Mouse (Mus musculus): ENCODE data around the gene Fhit. TPM values are rescaled to one million over a fixed set of nuclear protein-coding genes. Genes with fewer than 3 reads are reported as not detected.

Fhit gene
- polyA plus RNA-seq, 1 experiment, result 3.7 TPM

- TF ChIP-seq CTCF (IDR thresholded peaks at IDR 0.05; ENCODE audit: extremely low read depth, insufficient read length, insufficient replicate concordance, low read depth, low read length) (no peak), POLR2A (IDR thresholded peaks at IDR 0.05; ENCODE audit: low read depth, low read length) (no peak)
- Histone ChIP-seq H3K27ac (ENCODE audit: insufficient read depth, low read depth, low read length) (no peak overlapping the region), H3K4me1 (ENCODE audit: control insufficient read depth, insufficient read depth, insufficient read length, low read length) (no peaks in the 10 kb centered on the region), H3K4me3 (ENCODE audit: low read depth, low read length) (no peak overlapping the region), H3K27me3 (ENCODE audit: control insufficient read depth, insufficient read depth, low read length) (no peaks in the 10 kb centered on the region), H3K36me3 (ENCODE audit: control insufficient read depth, insufficient read depth, low read length) (no peaks in the 10 kb centered on the region)
- 73% methylated on average over 12 of the region's 12 CpGs for WGBS
Measured at GRCm38 (mm10) chr14:11133787-11134735, 27.8 kb downstream of the Fhit start.

GRCm38 (mm10) chr14:11132637-11133474, 29.0 kb downstream of the Fhit start:
- no peaks in the 10 kb centered on the region for H3K27me3 ChIP-seq (ENCODE audit: control insufficient read depth, insufficient read depth, low read length)
- no peak overlapping the region for H3K4me3 ChIP-seq (ENCODE audit: low read depth, low read length)
- TF ChIP-seq CTCF (IDR thresholded peaks at IDR 0.05; ENCODE audit: extremely low read depth, insufficient read length, insufficient replicate concordance, low read depth, low read length), result no peak
- no peak for TF ChIP-seq POLR2A (IDR thresholded peaks at IDR 0.05; ENCODE audit: low read depth, low read length)
- 87% methylated on average over 6 of the region's 6 CpGs for WGBS
- H3K36me3 ChIP-seq (ENCODE audit: control insufficient read depth, insufficient read depth, low read length), result no peaks in the 10 kb centered on the region
- no peak overlapping the region for H3K27ac ChIP-seq (ENCODE audit: insufficient read depth, low read depth, low read length)
- no peaks in the 10 kb centered on the region for H3K4me1 ChIP-seq (ENCODE audit: control insufficient read depth, insufficient read depth, insufficient read length, low read length)

GRCm38 (mm10) chr14:11125096-11125495, 36.7 kb downstream of the Fhit start:
- Histone ChIP-seq H3K4me3 (ENCODE audit: low read depth, low read length) (no peak overlapping the region), H3K4me1 (ENCODE audit: control insufficient read depth, insufficient read depth, insufficient read length, low read length) (no peaks in the 10 kb centered on the region), H3K27me3 (ENCODE audit: control insufficient read depth, insufficient read depth, low read length) (no peaks in the 10 kb centered on the region), H3K27ac (ENCODE audit: insufficient read depth, low read depth, low read length) (no peak overlapping the region), H3K36me3 (ENCODE audit: control insufficient read depth, insufficient read depth, low read length) (no peaks in the 10 kb centered on the region)
- TF ChIP-seq POLR2A (IDR thresholded peaks at IDR 0.05; ENCODE audit: low read depth, low read length) (no peak), CTCF (IDR thresholded peaks at IDR 0.05; ENCODE audit: extremely low read depth, insufficient read length, insufficient replicate concordance, low read depth, low read length) (no peak)
- 26% methylated on average over 11 of the region's 11 CpGs for WGBS

- Histone ChIP-seq H3K4me1 (ENCODE audit: control insufficient read depth, insufficient read depth, insufficient read length, low read length) (no peaks in the 10 kb centered on the region), H3K27ac (ENCODE audit: insufficient read depth, low read depth, low read length) (no peak overlapping the region), H3K36me3 (ENCODE audit: control insufficient read depth, insufficient read depth, low read length) (no peaks in the 10 kb centered on the region), H3K27me3 (ENCODE audit: control insufficient read depth, insufficient read depth, low read length) (no peaks in the 10 kb centered on the region), H3K4me3 (ENCODE audit: low read depth, low read length) (no peak overlapping the region)
- 78% methylated on average over 6 of the region's 6 CpGs for WGBS
- TF ChIP-seq CTCF (IDR thresholded peaks at IDR 0.05; ENCODE audit: extremely low read depth, insufficient read length, insufficient replicate concordance, low read depth, low read length) (no peak), POLR2A (IDR thresholded peaks at IDR 0.05; ENCODE audit: low read depth, low read length) (no peak)
Measured at GRCm38 (mm10) chr14:11119076-11119475, 42.8 kb downstream of the Fhit start.

GRCm38 (mm10) chr14:11085596-11085995, 76.2 kb downstream of the Fhit start:
- no peak for TF ChIP-seq POLR2A (IDR thresholded peaks at IDR 0.05; ENCODE audit: low read depth, low read length)
- TF ChIP-seq CTCF (IDR thresholded peaks at IDR 0.05; ENCODE audit: extremely low read depth, insufficient read length, insufficient replicate concordance, low read depth, low read length), result no peak
- H3K4me1 ChIP-seq (ENCODE audit: control insufficient read depth, insufficient read depth, insufficient read length, low read length), result no peaks in the 10 kb centered on the region
- whole genome bisulfite sequencing, result 70% methylated on average over 3 of the region's 3 CpGs
- H3K36me3 ChIP-seq (ENCODE audit: control insufficient read depth, insufficient read depth, low read length), result no peaks in the 10 kb centered on the region
- H3K4me3 ChIP-seq (ENCODE audit: low read depth, low read length), result no peak overlapping the region
- H3K27ac ChIP-seq (ENCODE audit: insufficient read depth, low read depth, low read length), result no peak overlapping the region
- no peaks in the 10 kb centered on the region for H3K27me3 ChIP-seq (ENCODE audit: control insufficient read depth, insufficient read depth, low read length)

GRCm38 (mm10) chr14:11083946-11084345, 77.9 kb downstream of the Fhit start:
- no peak overlapping the region for H3K27ac ChIP-seq (ENCODE audit: insufficient read depth, low read depth, low read length)
- no peak overlapping the region for H3K4me3 ChIP-seq (ENCODE audit: low read depth, low read length)
- WGBS, result 62% methylated on average over 3 of the region's 3 CpGs
- H3K36me3 ChIP-seq (ENCODE audit: control insufficient read depth, insufficient read depth, low read length), result no peaks in the 10 kb centered on the region
- no peaks in the 10 kb centered on the region for H3K27me3 ChIP-seq (ENCODE audit: control insufficient read depth, insufficient read depth, low read length)
- H3K4me1 ChIP-seq (ENCODE audit: control insufficient read depth, insufficient read depth, insufficient read length, low read length), result no peaks in the 10 kb centered on the region
- TF ChIP-seq CTCF (IDR thresholded peaks at IDR 0.05; ENCODE audit: extremely low read depth, insufficient read length, insufficient replicate concordance, low read depth, low read length), result no peak
- TF ChIP-seq POLR2A (IDR thresholded peaks at IDR 0.05; ENCODE audit: low read depth, low read length), result no peak

- Histone ChIP-seq H3K27me3 (ENCODE audit: control insufficient read depth, insufficient read depth, low read length) (no peaks in the 10 kb centered on the region), H3K4me1 (ENCODE audit: control insufficient read depth, insufficient read depth, insufficient read length, low read length) (no peaks in the 10 kb centered on the region), H3K36me3 (ENCODE audit: control insufficient read depth, insufficient read depth, low read length) (no peaks in the 10 kb centered on the region), H3K27ac (ENCODE audit: insufficient read depth, low read depth, low read length) (no peak overlapping the region), H3K4me3 (ENCODE audit: low read depth, low read length) (no peak overlapping the region)
- TF ChIP-seq POLR2A (IDR thresholded peaks at IDR 0.05; ENCODE audit: low read depth, low read length) (no peak), CTCF (IDR thresholded peaks at IDR 0.05; ENCODE audit: extremely low read depth, insufficient read length, insufficient replicate concordance, low read depth, low read length) (no peak)
- WGBS, result 79% methylated on average over 5 of the region's 5 CpGs
Measured at GRCm38 (mm10) chr14:11083462-11083861, 78.4 kb downstream of the Fhit start.

Data from small intestine, adult 2 months (tissue).